19 mouse cellular contexts compared by ENCODE assay signal in genomic region chr6:83323652-83324419, GRCm38 (mm10). TPM values are rescaled to one million over a fixed set of nuclear protein-coding genes. Genes with fewer than 3 reads are reported as not detected.
A peak's percentile ranks its signal among the peaks of the same experiment; 100 is the strongest.
DNase-seq lines count a peak whose midpoint lies in the region; ATAC-seq and TF ChIP-seq lines count a peak whose summit lies in the region.
"Had no signal": no experiment of that assay in that cellular context is flagged by ENCODE, and none has a peak within 500 bp of the region (broad histone marks: within the 10 kb centered on the region; RNA-seq: fewer than 3 reads in every experiment).

No protein-coding gene starts in this region.

- no peaks in the 10 kb centered on the region; the same call in 1 of the 2 replicates for H3K36me3 ChIP-seq in spleen, adult 2 months (ENCODE audit: control insufficient read depth, insufficient read depth, low read length)
- H3K36me3 ChIP-seq in liver, embryonic 14.5 days (replicated peaks; ENCODE audit: control insufficient read depth, insufficient read depth, low read depth): peaks cover 9% of the 10 kb centered on the region
- H3K36me3 ChIP-seq in stomach, postnatal 0 days (ENCODE audit: control insufficient read depth, insufficient read depth, low read length): no peaks in the 10 kb centered on the region
- H3K36me3 ChIP-seq in intestine, embryonic 15.5 days: no peaks in the 10 kb centered on the region
- no peaks in the 10 kb centered on the region for H3K36me3 ChIP-seq in hindbrain, embryonic 16.5 days (ENCODE audit: control insufficient read depth, insufficient read depth, low read length)
- H3K36me3 ChIP-seq in forebrain, embryonic 15.5 days: 0 out of 2 replicates have a peak, but pooled peaks cover 1% of the 10 kb centered on the region

- no peak for DNase-seq in spleen, adult 2 months (ENCODE audit: low read depth in 1 of 2, low spot score in 2 of 2)
- DNase-seq in spleen, postnatal 10 days (ENCODE audit: low spot score in 2 of 2): no peak
- DNase-seq in c-Kit-positive CD71-negative TER-119-negative erythroid progenitor cells, embryonic 14.5 days (ENCODE audit: low read depth): peak; percentile 49
- DNase-seq in liver, embryonic 14.5 days (ENCODE audit: low read depth in 3 of 3, low spot score in 3 of 3): no peak
- no peak for DNase-seq in stomach, postnatal 0 days (ENCODE audit: low spot score)
- DNase-seq: cerebellum, adult 2 months; gastrocnemius, postnatal 14 days; heart, postnatal 4 days; kidney, postnatal 10 days; retina, postnatal 1 day had no signal

- no peak for TF ChIP-seq POLR2A in spleen, adult 2 months (IDR thresholded peaks at IDR 0.05; ENCODE audit: low read depth, low read length)

- no peaks in the 10 kb centered on the region for H3K9me3 ChIP-seq in liver, embryonic 14.5 days (ENCODE audit: control insufficient read depth, low read length)
- no peaks in the 10 kb centered on the region for H3K9me3 ChIP-seq in stomach, postnatal 0 days (ENCODE audit: control insufficient read depth, low read length)
- H3K9me3 ChIP-seq in intestine, embryonic 15.5 days: no peaks in the 10 kb centered on the region
- no peaks in the 10 kb centered on the region for H3K9me3 ChIP-seq in hindbrain, embryonic 16.5 days (ENCODE audit: control insufficient read depth, low read length)
- no peaks in the 10 kb centered on the region for H3K9me3 ChIP-seq in forebrain, embryonic 15.5 days
- H3K9me3 ChIP-seq: limb, embryonic 13.5 days had no signal

- no peak for TF ChIP-seq EP300 in liver, embryonic 14.5 days (IDR thresholded peaks at IDR 0.05; ENCODE audit: low read depth)
- no peak for TF ChIP-seq EP300 in stomach, postnatal 0 days (optimal IDR thresholded peaks at IDR 0.05)

- no peak overlapping the region for H3K4me3 ChIP-seq in spleen, adult 2 months (ENCODE audit: extremely low read depth, insufficient read depth, insufficient read length)
- H3K4me3 ChIP-seq in liver, embryonic 14.5 days (ENCODE audit: insufficient read depth in 1 of 2, low read depth in 2 of 2, low read length in 2 of 2): no peak overlapping the region
- H3K4me3 ChIP-seq in stomach, postnatal 0 days (ENCODE audit: low read depth, low read length): no peak overlapping the region
- no peak overlapping the region for H3K4me3 ChIP-seq in intestine, embryonic 15.5 days (replicated peaks)
- H3K4me3 ChIP-seq in hindbrain, embryonic 16.5 days (ENCODE audit: low read length): no peak overlapping the region
- H3K4me3 ChIP-seq in forebrain, embryonic 15.5 days: no peak overlapping the region
- H3K4me3 ChIP-seq: limb, embryonic 13.5 days; myocyte had no signal

- no peaks in the 10 kb centered on the region for H3K27me3 ChIP-seq in spleen, adult 2 months (ENCODE audit: control insufficient read depth, insufficient read depth, low read length)
- no peaks in the 10 kb centered on the region for H3K27me3 ChIP-seq in liver, embryonic 14.5 days (ENCODE audit: control insufficient read depth, insufficient read depth, low read length)
- H3K27me3 ChIP-seq in stomach, postnatal 0 days (ENCODE audit: control insufficient read depth, insufficient read depth, low read length): no peaks in the 10 kb centered on the region
- H3K27me3 ChIP-seq in intestine, embryonic 15.5 days (replicated peaks): no peaks in the 10 kb centered on the region
- no peaks in the 10 kb centered on the region for H3K27me3 ChIP-seq in hindbrain, embryonic 16.5 days (replicated peaks; ENCODE audit: control insufficient read depth, insufficient read depth, low read length)
- H3K27me3 ChIP-seq in forebrain, embryonic 15.5 days: no peaks in the 10 kb centered on the region
- H3K27me3 ChIP-seq: limb, embryonic 13.5 days had no signal

- peaks cover 23% of the 10 kb centered on the region for H3K4me1 ChIP-seq in spleen, adult 2 months (ENCODE audit: control insufficient read depth, insufficient read depth, insufficient read length)
- peaks cover 15 to 17% of the 10 kb centered on the region in 2 experiments for H3K4me1 ChIP-seq in liver, embryonic 14.5 days (replicated peaks; ENCODE audit: control insufficient read depth in 2 of 2, insufficient read depth in 2 of 2, low read length in 1 of 2)
- no peaks in the 10 kb centered on the region; the same call in 1 of the 2 replicates for H3K4me1 ChIP-seq in stomach, postnatal 0 days (replicated peaks; ENCODE audit: control insufficient read depth, insufficient read depth)
- 0 out of 2 replicates have a peak, but pooled peaks cover 8% of the 10 kb centered on the region for H3K4me1 ChIP-seq in intestine, embryonic 15.5 days (replicated peaks)
- H3K4me1 ChIP-seq in hindbrain, embryonic 16.5 days (ENCODE audit: control insufficient read depth, insufficient read depth, low read depth, low read length): peaks cover 11% of the 10 kb centered on the region
- peaks cover 20% of the 10 kb centered on the region for H3K4me1 ChIP-seq in forebrain, embryonic 15.5 days

- ATAC-seq in liver, embryonic 14.5 days (ENCODE audit: insufficient read depth): no peak
- no peak for ATAC-seq in stomach, postnatal 0 days (ENCODE audit: low FRiP score, low TSS enrichment)
- ATAC-seq in intestine, embryonic 15.5 days: no peak
- ATAC-seq in hindbrain, embryonic 16.5 days: no peak
- ATAC-seq in forebrain, embryonic 15.5 days (replicated peaks): no peak
- ATAC-seq: activated CD4-positive, CD25-positive, alpha-beta regulatory T cell, adult 4 months; forebrain, embryonic 16.5 days had no signal

- peak overlapping the region; percentile 68 for H3K27ac ChIP-seq in spleen, adult 2 months (ENCODE audit: insufficient read depth, low read length)
- no peak overlapping the region for H3K27ac ChIP-seq in liver, embryonic 14.5 days
- H3K27ac ChIP-seq in stomach, postnatal 0 days (replicated peaks): peak overlapping the region; percentile 41; the same call in 1 of the 2 replicates
- H3K27ac ChIP-seq in intestine, embryonic 15.5 days: no peak overlapping the region
- no peak overlapping the region for H3K27ac ChIP-seq in hindbrain, embryonic 16.5 days (ENCODE audit: low read depth, low read length)
- no peak overlapping the region for H3K27ac ChIP-seq in forebrain, embryonic 15.5 days (replicated peaks)
- H3K27ac ChIP-seq: limb, embryonic 13.5 days had no signal

- no peak overlapping the region; the same call in 1 of the 2 replicates for H3K9ac ChIP-seq in liver, embryonic 14.5 days (replicated peaks)
- no peak overlapping the region for H3K9ac ChIP-seq in stomach, postnatal 0 days (ENCODE audit: low read length)
- no peak overlapping the region for H3K9ac ChIP-seq in intestine, embryonic 15.5 days
- H3K9ac ChIP-seq in hindbrain, embryonic 16.5 days (ENCODE audit: low read depth, low read length): no peak overlapping the region
- no peak overlapping the region for H3K9ac ChIP-seq in forebrain, embryonic 15.5 days (replicated peaks)
- H3K9ac ChIP-seq: limb, embryonic 13.5 days had no signal

- no peak for TF ChIP-seq CTCF in spleen, adult 2 months (IDR thresholded peaks at IDR 0.05; ENCODE audit: extremely low read depth, insufficient read depth, insufficient read length, insufficient replicate concordance)
- TF ChIP-seq CTCF in liver, embryonic 14.5 days (IDR thresholded peaks at IDR 0.05; ENCODE audit: low read depth): no peak
- no peak for TF ChIP-seq CTCF in stomach, postnatal 0 days (IDR thresholded peaks at IDR 0.05; ENCODE audit: low read depth)

- 50% methylated on average over 8 of the region's 8 CpGs for WGBS in spleen, adult 2 months
- WGBS in liver, embryonic 14.5 days (ENCODE audit: insufficient replicate concordance): 39% methylated on average over 8 of the region's 8 CpGs
- WGBS in stomach, postnatal 0 days: 57% methylated on average over 8 of the region's 8 CpGs
- 61% methylated on average over 8 of the region's 8 CpGs for WGBS in intestine, embryonic 15.5 days
- WGBS in hindbrain, embryonic 16.5 days: 75% methylated on average over 8 of the region's 8 CpGs
- 72% methylated on average over 8 of the region's 8 CpGs for WGBS in forebrain, embryonic 15.5 days

- peak overlapping the region; percentile 97; the same call in 1 of the 2 replicates for H3K4me2 ChIP-seq in liver, embryonic 14.5 days (ENCODE audit: low read depth)
- H3K4me2 ChIP-seq in stomach, postnatal 0 days (replicated peaks; ENCODE audit: low read depth): no peak overlapping the region
- H3K4me2 ChIP-seq in intestine, embryonic 15.5 days (replicated peaks): no peak overlapping the region
- H3K4me2 ChIP-seq in hindbrain, embryonic 16.5 days (ENCODE audit: low read length): no peak overlapping the region
- H3K4me2 ChIP-seq in forebrain, embryonic 15.5 days (replicated peaks): no peak overlapping the region
- H3K4me2 ChIP-seq: heart, embryonic 11.5 days; limb, embryonic 13.5 days; midbrain, embryonic 11.5 days had no signal

RNA-seq across cellular contexts. Expression of gene Mthfd2, which starts 1.9 kb away (rescaled TPM):
- polyA plus RNA-seq in spleen, adult 2 months (2012; rRNA removed): 7.1 and 7.7 TPM in 2 replicates
- 28.5 and 44.4 TPM in 2 replicates for polyA plus RNA-seq in liver, embryonic 14.5 days (2012; rRNA removed)
- 66.0 and 67.7 TPM in 2 replicates for polyA plus RNA-seq in liver, embryonic 14.5 days (2014; fragmentation: Nextera tagmentation; extraction: Ambion mirVana)
- 21.1 and 23.0 TPM in 2 replicates for polyA plus RNA-seq in stomach, postnatal 0 days (2015; fragmentation: Nextera tagmentation; extraction: Ambion mirVana)
- 38.4 and 42.0 TPM in 2 replicates for polyA plus RNA-seq in intestine, embryonic 15.5 days (2015; fragmentation: Nextera tagmentation; extraction: Ambion mirVana)
- polyA plus RNA-seq in hindbrain, embryonic 16.5 days (2015; fragmentation: Nextera tagmentation; extraction: Ambion mirVana): 33.4 and 34.3 TPM in 2 replicates
- 25.4 and 25.6 TPM in 2 replicates for polyA plus RNA-seq in forebrain, embryonic 15.5 days (2015; fragmentation: Nextera tagmentation; extraction: Ambion mirVana)

RNA-seq across cellular contexts. Expression of gene Mob1a, which starts 2.0 kb away (rescaled TPM):
- 28.3 and 35.1 TPM in 2 replicates for polyA plus RNA-seq in spleen, adult 2 months (2012; rRNA removed)
- polyA plus RNA-seq in liver, embryonic 14.5 days (2012; rRNA removed): 19.0 and 25.2 TPM in 2 replicates
- polyA plus RNA-seq in liver, embryonic 14.5 days (2014; fragmentation: Nextera tagmentation; extraction: Ambion mirVana): 39.4 and 43.3 TPM in 2 replicates
- polyA plus RNA-seq in stomach, postnatal 0 days (2015; fragmentation: Nextera tagmentation; extraction: Ambion mirVana): 31.0 and 32.5 TPM in 2 replicates
- 56.7 and 63.9 TPM in 2 replicates for polyA plus RNA-seq in intestine, embryonic 15.5 days (2015; fragmentation: Nextera tagmentation; extraction: Ambion mirVana)
- polyA plus RNA-seq in hindbrain, embryonic 16.5 days (2015; fragmentation: Nextera tagmentation; extraction: Ambion mirVana): 19.4 and 23.9 TPM in 2 replicates
- 32.4 and 32.8 TPM in 2 replicates for polyA plus RNA-seq in forebrain, embryonic 15.5 days (2015; fragmentation: Nextera tagmentation; extraction: Ambion mirVana)

RNA-seq across cellular contexts. Expression of gene Bola3, which starts 25.1 kb away (rescaled TPM):
- polyA plus RNA-seq in spleen, adult 2 months (2012; rRNA removed): 7.7 and 74.0 TPM in 2 replicates
- polyA plus RNA-seq in liver, embryonic 14.5 days (2012; rRNA removed): 28.8 and 92.1 TPM in 2 replicates
- 342 and 357 TPM in 2 replicates for polyA plus RNA-seq in liver, embryonic 14.5 days (2014; fragmentation: Nextera tagmentation; extraction: Ambion mirVana)
- 156 and 162 TPM in 2 replicates for polyA plus RNA-seq in stomach, postnatal 0 days (2015; fragmentation: Nextera tagmentation; extraction: Ambion mirVana)
- 183 and 188 TPM in 2 replicates for polyA plus RNA-seq in intestine, embryonic 15.5 days (2015; fragmentation: Nextera tagmentation; extraction: Ambion mirVana)
- polyA plus RNA-seq in hindbrain, embryonic 16.5 days (2015; fragmentation: Nextera tagmentation; extraction: Ambion mirVana): 55.8 and 64.3 TPM in 2 replicates
- polyA plus RNA-seq in forebrain, embryonic 15.5 days (2015; fragmentation: Nextera tagmentation; extraction: Ambion mirVana): 58.8 and 59.7 TPM in 2 replicates

Comparison
In these comparisons a context has a peak if more than half of its experiments do, and no peak if none do; other contexts are left out.
1. H3K27ac ChIP-seq: peak in spleen, adult 2 months (single experiment) and stomach, postnatal 0 days (single experiment); none in liver, embryonic 14.5 days (single experiment), intestine, embryonic 15.5 days (single experiment), hindbrain, embryonic 16.5 days (single experiment) and forebrain, embryonic 15.5 days (single experiment).